ENCODE assay signal across 14 mouse cellular contexts in genomic region chr10:77231861-77232755, GRCm38 (mm10). TPM values are rescaled to one million over a fixed set of nuclear protein-coding genes. Genes with fewer than 3 reads are reported as not detected.
A peak's percentile ranks its signal among the peaks of the same experiment; 100 is the strongest.
DNase-seq lines count a peak whose midpoint lies in the region; ATAC-seq and TF ChIP-seq lines count a peak whose summit lies in the region.
"Had no signal": no experiment of that assay in that cellular context is flagged by ENCODE, and none has a peak within 500 bp of the region (broad histone marks: within the 10 kb centered on the region; RNA-seq: fewer than 3 reads in every experiment).

No protein-coding gene starts in this region.

- 0 out of 2 replicates have a peak, but pooled peaks cover 3% of the 10 kb centered on the region for H3K4me1 ChIP-seq in stomach, embryonic 15.5 days
- H3K4me1 ChIP-seq in stomach, postnatal 0 days (replicated peaks; ENCODE audit: control insufficient read depth, insufficient read depth): no peaks in the 10 kb centered on the region
- peaks cover 63% of the 10 kb centered on the region for H3K4me1 ChIP-seq in liver, embryonic 16.5 days (ENCODE audit: control insufficient read depth, low read depth, low read length)
- no peaks in the 10 kb centered on the region for H3K4me1 ChIP-seq in hindbrain, embryonic 14.5 days (replicated peaks; ENCODE audit: control insufficient read depth, insufficient read depth, low read length)
- H3K4me1 ChIP-seq in kidney, adult 2 months (ENCODE audit: control insufficient read depth, insufficient read depth, low read length): no peaks in the 10 kb centered on the region

- no peak overlapping the region for H3K27ac ChIP-seq in stomach, embryonic 15.5 days
- no peak overlapping the region for H3K27ac ChIP-seq in stomach, postnatal 0 days (replicated peaks)
- peak overlapping the region; percentile 93 for H3K27ac ChIP-seq in liver, embryonic 16.5 days (ENCODE audit: low read length)
- H3K27ac ChIP-seq in hindbrain, embryonic 14.5 days: no peak overlapping the region
- H3K27ac ChIP-seq in kidney, adult 2 months (ENCODE audit: insufficient read depth, low read depth, low read length): no peak overlapping the region
- H3K27ac ChIP-seq: hindbrain, embryonic 12.5 days; limb, embryonic 15.5 days had no signal

- no peak overlapping the region for H3K4me2 ChIP-seq in stomach, embryonic 15.5 days
- no peak overlapping the region for H3K4me2 ChIP-seq in stomach, postnatal 0 days (replicated peaks; ENCODE audit: low read depth)
- peak overlapping the region; percentile 70 for H3K4me2 ChIP-seq in liver, embryonic 16.5 days (ENCODE audit: low read depth, low read length)
- no peak overlapping the region for H3K4me2 ChIP-seq in hindbrain, embryonic 14.5 days (replicated peaks)
- H3K4me2 ChIP-seq: hindbrain, embryonic 12.5 days; limb, embryonic 15.5 days had no signal

- no peaks in the 10 kb centered on the region for H3K9me3 ChIP-seq in stomach, embryonic 15.5 days
- no peaks in the 10 kb centered on the region for H3K9me3 ChIP-seq in stomach, postnatal 0 days (ENCODE audit: control insufficient read depth, low read length)
- H3K9me3 ChIP-seq in liver, embryonic 16.5 days (replicated peaks; ENCODE audit: control insufficient read depth, low read length): no peaks in the 10 kb centered on the region
- no peaks in the 10 kb centered on the region for H3K9me3 ChIP-seq in hindbrain, embryonic 14.5 days (ENCODE audit: control insufficient read depth, low read length)
- H3K9me3 ChIP-seq: hindbrain, embryonic 12.5 days; limb, embryonic 15.5 days had no signal

- 53% methylated on average over 16 of the region's 16 CpGs for whole genome bisulfite sequencing in stomach, embryonic 15.5 days
- 54% methylated on average over 16 of the region's 16 CpGs for WGBS in stomach, postnatal 0 days
- 32% methylated on average over 16 of the region's 16 CpGs for WGBS in liver, embryonic 16.5 days (ENCODE audit: insufficient replicate concordance)
- 75% methylated on average over 16 of the region's 16 CpGs for WGBS in hindbrain, embryonic 14.5 days
- 73% methylated on average over 16 of the region's 16 CpGs for WGBS in kidney, adult 2 months

- no peak for TF ChIP-seq EP300 in stomach, postnatal 0 days (optimal IDR thresholded peaks at IDR 0.05)

- no peaks in the 10 kb centered on the region for H3K36me3 ChIP-seq in stomach, embryonic 15.5 days
- H3K36me3 ChIP-seq in stomach, postnatal 0 days (ENCODE audit: control insufficient read depth, insufficient read depth, low read length): no peaks in the 10 kb centered on the region
- H3K36me3 ChIP-seq in liver, embryonic 16.5 days (ENCODE audit: control insufficient read depth, insufficient read depth): no peaks in the 10 kb centered on the region
- H3K36me3 ChIP-seq in hindbrain, embryonic 14.5 days (replicated peaks; ENCODE audit: control insufficient read depth, insufficient read depth): no peaks in the 10 kb centered on the region
- no peaks in the 10 kb centered on the region for H3K36me3 ChIP-seq in kidney, adult 2 months (ENCODE audit: control insufficient read depth, insufficient read depth, low read length)
- H3K36me3 ChIP-seq: hindbrain, embryonic 12.5 days; limb, embryonic 15.5 days had no signal

- H3K9ac ChIP-seq in stomach, embryonic 15.5 days: no peak overlapping the region
- H3K9ac ChIP-seq in stomach, postnatal 0 days (ENCODE audit: low read length): no peak overlapping the region
- H3K9ac ChIP-seq in liver, embryonic 16.5 days (ENCODE audit: low read depth, low read length): peak overlapping the region; percentile 56
- H3K9ac ChIP-seq in hindbrain, embryonic 14.5 days: no peak overlapping the region
- H3K9ac ChIP-seq: forebrain, postnatal 0 days; hindbrain, embryonic 12.5 days; limb, embryonic 15.5 days had no signal

- H3K4me3 ChIP-seq in stomach, embryonic 15.5 days (replicated peaks): no peak overlapping the region
- H3K4me3 ChIP-seq in stomach, postnatal 0 days (ENCODE audit: low read depth, low read length): no peak overlapping the region
- peak overlapping the region; percentile 39 for H3K4me3 ChIP-seq in liver, embryonic 16.5 days (ENCODE audit: low read depth, low read length)
- no peak overlapping the region for H3K4me3 ChIP-seq in hindbrain, embryonic 14.5 days (replicated peaks; ENCODE audit: low read length)
- no peak overlapping the region for H3K4me3 ChIP-seq in kidney, adult 2 months (ENCODE audit: insufficient read depth, low read depth, low read length)
- H3K4me3 ChIP-seq: hindbrain, embryonic 12.5 days; limb, embryonic 15.5 days had no signal

- TF ChIP-seq CTCF in stomach, postnatal 0 days (IDR thresholded peaks at IDR 0.05; ENCODE audit: low read depth): no peak
- no peak for TF ChIP-seq CTCF in kidney, adult 2 months (conservative IDR thresholded peaks at IDR 0.05; ENCODE audit: insufficient read depth, insufficient read length, low read depth, low read length)

- TF ChIP-seq POLR2A in kidney, adult 2 months (IDR thresholded peaks at IDR 0.05; ENCODE audit: low read depth, low read length): no peak

- DNase-seq in stomach, postnatal 0 days (ENCODE audit: low spot score): no peak
- DNase-seq in hindbrain, embryonic 14.5 days (ENCODE audit: low spot score): no peak
- DNase-seq in kidney, adult 2 months: no peak
- DNase-seq in embryo, embryonic 9.5 days (ENCODE audit: extremely low spot score): no peak
- DNase-seq: adrenal gland, postnatal 25 days; cerebellum, adult 18-20 months; forebrain, postnatal 0 days; lung, postnatal 4 days; retina, postnatal 1 day had no signal

- ATAC-seq in stomach, embryonic 15.5 days (ENCODE audit: insufficient read depth, low FRiP score, low read depth): peak; percentile 82
- no peak for ATAC-seq in stomach, postnatal 0 days (ENCODE audit: low FRiP score, low TSS enrichment)
- ATAC-seq in erythroblast, adult 5-6 weeks (replicated peaks; ENCODE audit: low FRiP score, poor library complexity, severe bottlenecking): peak; percentile 91
- peak; percentile 97 for ATAC-seq in liver, embryonic 16.5 days (ENCODE audit: low read depth)
- ATAC-seq in hindbrain, embryonic 14.5 days (ENCODE audit: low FRiP score): no peak
- ATAC-seq: forebrain, postnatal 0 days had no signal

- H3K27me3 ChIP-seq in stomach, embryonic 15.5 days (replicated peaks): no peaks in the 10 kb centered on the region
- no peaks in the 10 kb centered on the region for H3K27me3 ChIP-seq in stomach, postnatal 0 days (ENCODE audit: control insufficient read depth, insufficient read depth, low read length)
- no peaks in the 10 kb centered on the region for H3K27me3 ChIP-seq in liver, embryonic 16.5 days (ENCODE audit: control insufficient read depth, insufficient read depth, low read depth, low read length)
- no peaks in the 10 kb centered on the region for H3K27me3 ChIP-seq in hindbrain, embryonic 14.5 days (ENCODE audit: control insufficient read depth, insufficient read depth, low read length)
- H3K27me3 ChIP-seq in kidney, adult 2 months (replicated peaks; ENCODE audit: control insufficient read depth, insufficient read depth, low read length): no peaks in the 10 kb centered on the region
- H3K27me3 ChIP-seq: hindbrain, embryonic 12.5 days; limb, embryonic 15.5 days had no signal

RNA-seq across cellular contexts. Expression of gene Pofut2, which starts 26.9 kb away (rescaled TPM):
- polyA plus RNA-seq in stomach, embryonic 15.5 days (2015; fragmentation: Nextera tagmentation; extraction: Ambion mirVana): 117 and 124 TPM in 2 replicates
- polyA plus RNA-seq in stomach, postnatal 0 days (2015; fragmentation: Nextera tagmentation; extraction: Ambion mirVana): 50.7 and 54.0 TPM in 2 replicates
- 0.77 and 2.9 TPM in 2 replicates for total RNA-seq in erythroblast, adult 5-6 weeks (2015; ENCODE audit: low replicate concordance)
- total RNA-seq in erythroblast, adult 5-6 weeks (2017; ENCODE audit: low replicate concordance): 2.0 and 3.4 TPM in 2 replicates
- 24.9 and 25.2 TPM in 2 replicates for polyA plus RNA-seq in liver, embryonic 16.5 days (2015; fragmentation: Nextera tagmentation; extraction: Ambion mirVana)
- polyA plus RNA-seq in hindbrain, embryonic 14.5 days (2014; fragmentation: Nextera tagmentation; extraction: Ambion mirVana): 53.2 and 53.3 TPM in 2 replicates
- 45.9 and 50.6 TPM in 2 replicates for polyA plus RNA-seq in kidney, adult 2 months (2012; rRNA removed)

Comparison
In these comparisons a context has a peak if more than half of its experiments do, and no peak if none do; other contexts are left out.
1. ATAC-seq: peak in stomach, embryonic 15.5 days (single experiment), erythroblast, adult 5-6 weeks (single experiment) and liver, embryonic 16.5 days (single experiment); none in stomach, postnatal 0 days (single experiment) and hindbrain, embryonic 14.5 days (single experiment).